ENCODE assay signal across 15 mouse cellular contexts in genomic region chr13:63281206-63281605, GRCm38 (mm10).
DNase-seq lines count a peak whose midpoint lies in the region; ATAC-seq lines count a peak whose summit lies in the region.
"Had no signal": no experiment of that assay in that cellular context is flagged by ENCODE, and none has a peak within 500 bp of the region (broad histone marks: within the 10 kb centered on the region; RNA-seq: fewer than 3 reads in every experiment).

No protein-coding gene starts in this region.

- H3K9ac ChIP-seq in kidney, embryonic 15.5 days: no peak overlapping the region
- H3K9ac ChIP-seq: midbrain, embryonic 13.5 days; neural tube, embryonic 12.5 days had no signal

- H3K9me3 ChIP-seq in kidney, embryonic 15.5 days (replicated peaks): no peaks in the 10 kb centered on the region
- no peaks in the 10 kb centered on the region for H3K9me3 ChIP-seq in limb, embryonic 10.5 days (replicated peaks)
- H3K9me3 ChIP-seq: midbrain, embryonic 13.5 days; neural tube, embryonic 12.5 days had no signal

- WGBS in kidney, embryonic 15.5 days: 74% methylated on average over 8 of the region's 8 CpGs
- WGBS in limb, embryonic 10.5 days: 85% methylated on average over 8 of the region's 8 CpGs

- peaks cover 69% of the 10 kb centered on the region for H3K4me1 ChIP-seq in kidney, embryonic 15.5 days
- peaks cover 69% of the 10 kb centered on the region for H3K4me1 ChIP-seq in limb, embryonic 10.5 days

- no peak for DNase-seq in kidney, adult 18-20 months
- DNase-seq in thymus, postnatal 14 days: peak; percentile 60
- no peak for DNase-seq in thymus, postnatal 0 days (ENCODE audit: low spot score)
- DNase-seq in limb, embryonic 10.5 days (ENCODE audit: low spot score): no peak
- no peak for DNase-seq in layer of hippocampus, postnatal 36 days
- DNase-seq: adrenal gland, adult 2 months; cerebellum, postnatal 10 days; heart, postnatal 36 days; layer of hippocampus, adult 9-11 months; left cerebral cortex, postnatal 4 days; lung, postnatal 14 days had no signal

- no peak overlapping the region for H3K4me3 ChIP-seq in kidney, embryonic 15.5 days (replicated peaks)
- no peak overlapping the region for H3K4me3 ChIP-seq in limb, embryonic 10.5 days
- H3K4me3 ChIP-seq: midbrain, embryonic 13.5 days; neural tube, embryonic 12.5 days had no signal

- ATAC-seq in kidney, embryonic 15.5 days (replicated peaks; ENCODE audit: low FRiP score): no peak
- ATAC-seq in inflammation-experienced regulatory T-cells, adult 6 months: no peak
- ATAC-seq: midbrain, embryonic 13.5 days had no signal

- no peaks in the 10 kb centered on the region for H3K27me3 ChIP-seq in kidney, embryonic 15.5 days
- H3K27me3 ChIP-seq in limb, embryonic 10.5 days (ENCODE audit: low read depth, poor library complexity, severe bottlenecking): no peaks in the 10 kb centered on the region
- H3K27me3 ChIP-seq: neural tube, embryonic 12.5 days had no signal

- peak overlapping the region; percentile 49; the same call in 1 of the 2 replicates for H3K4me2 ChIP-seq in kidney, embryonic 15.5 days
- H3K4me2 ChIP-seq: midbrain, embryonic 13.5 days had no signal

- peaks cover 41% of the 10 kb centered on the region for H3K36me3 ChIP-seq in kidney, embryonic 15.5 days
- peaks cover 39% of the 10 kb centered on the region for H3K36me3 ChIP-seq in limb, embryonic 10.5 days

- H3K27ac ChIP-seq in kidney, embryonic 15.5 days: 0 out of 2 replicates have a peak overlapping the region, but pooled peaks have one; percentile 49
- H3K27ac ChIP-seq in limb, embryonic 10.5 days: peak overlapping the region; percentile 86
- H3K27ac ChIP-seq: midbrain, embryonic 13.5 days; neural tube, embryonic 12.5 days had no signal
